Comparison of ENCODE assay signal across 30 mouse cellular contexts in the genomic region with DNA sequence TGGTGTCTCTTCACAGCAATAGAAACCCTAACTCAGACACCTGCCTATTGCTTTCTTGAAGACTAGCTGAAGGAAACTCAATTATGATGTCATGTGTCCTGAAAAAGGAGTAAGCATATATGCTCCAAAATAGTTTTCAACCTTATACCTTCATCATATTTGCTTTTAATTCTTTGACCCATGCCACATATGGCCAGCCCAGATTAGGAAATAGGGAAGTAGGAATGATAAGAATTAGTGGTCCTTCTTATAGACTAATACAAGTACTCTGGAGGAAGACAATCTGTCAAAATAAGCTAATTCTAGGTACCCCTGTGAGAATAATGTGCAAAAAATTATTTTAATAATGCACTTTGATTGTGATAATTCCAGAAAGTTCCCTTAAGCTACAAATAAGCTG.
"Had no signal": no experiment of that assay in that cellular context is flagged by ENCODE, and none has a peak within 500 bp of the region (broad histone marks: within the 10 kb centered on the region; RNA-seq: fewer than 3 reads in every experiment).

No protein-coding gene starts in this region.

- H3K4me3 ChIP-seq: left cerebral cortex, adult 2 months; limb, embryonic 10.5 days; limb, embryonic 12.5 days; limb, embryonic 13.5 days; limb, embryonic 15.5 days; liver, embryonic 12.5 days; liver, embryonic 13.5 days; liver, embryonic 15.5 days; lung, embryonic 15.5 days; megakaryocyte, embryonic 14.5 days; midbrain, embryonic 12.5 days; midbrain, embryonic 13.5 days; midbrain, embryonic 15.5 days; myocyte had no signal

- H3K9me3 ChIP-seq: limb, embryonic 10.5 days; limb, embryonic 12.5 days; limb, embryonic 13.5 days; limb, embryonic 15.5 days; liver, embryonic 12.5 days; liver, embryonic 13.5 days; liver, embryonic 15.5 days; lung, embryonic 15.5 days; megakaryocyte, embryonic 14.5 days; midbrain, embryonic 12.5 days; midbrain, embryonic 13.5 days; midbrain, embryonic 15.5 days had no signal

- H3K4me1 ChIP-seq: limb, embryonic 10.5 days; limb, embryonic 12.5 days; limb, embryonic 13.5 days; limb, embryonic 15.5 days; liver, embryonic 12.5 days; liver, embryonic 13.5 days; liver, embryonic 15.5 days; megakaryocyte, embryonic 14.5 days; midbrain, embryonic 12.5 days; midbrain, embryonic 13.5 days; midbrain, embryonic 15.5 days had no signal

- H3K36me3 ChIP-seq: limb, embryonic 10.5 days; limb, embryonic 12.5 days; limb, embryonic 13.5 days; limb, embryonic 15.5 days; liver, embryonic 12.5 days; liver, embryonic 13.5 days; liver, embryonic 15.5 days; lung, embryonic 15.5 days; midbrain, embryonic 12.5 days; midbrain, embryonic 13.5 days; midbrain, embryonic 15.5 days had no signal

- H3K9ac ChIP-seq: limb, embryonic 12.5 days; limb, embryonic 13.5 days; limb, embryonic 15.5 days; liver, embryonic 12.5 days; liver, embryonic 13.5 days; liver, embryonic 14.5 days; liver, embryonic 15.5 days; liver, postnatal 0 days; lung, embryonic 14.5 days; lung, embryonic 15.5 days; midbrain, embryonic 12.5 days; midbrain, embryonic 13.5 days; midbrain, embryonic 15.5 days had no signal

- H3K27ac ChIP-seq: left cerebral cortex, adult 2 months; limb, embryonic 10.5 days; limb, embryonic 12.5 days; limb, embryonic 13.5 days; limb, embryonic 15.5 days; liver, embryonic 12.5 days; liver, embryonic 13.5 days; liver, embryonic 14.5 days; liver, embryonic 15.5 days; lung, embryonic 15.5 days; macrophage; midbrain, embryonic 12.5 days; midbrain, embryonic 13.5 days; midbrain, embryonic 15.5 days had no signal

- H3K4me2 ChIP-seq: limb, embryonic 12.5 days; limb, embryonic 13.5 days; limb, embryonic 15.5 days; liver, embryonic 11.5 days; liver, embryonic 12.5 days; liver, embryonic 13.5 days; liver, embryonic 15.5 days; lung, embryonic 14.5 days; lung, embryonic 15.5 days; midbrain, embryonic 12.5 days; midbrain, embryonic 13.5 days; midbrain, embryonic 15.5 days had no signal

- H3K27me3 ChIP-seq: limb, embryonic 12.5 days; limb, embryonic 13.5 days; limb, embryonic 15.5 days; liver, embryonic 12.5 days; liver, embryonic 13.5 days; liver, embryonic 15.5 days; lung, embryonic 15.5 days; megakaryocyte, embryonic 14.5 days; midbrain, embryonic 12.5 days; midbrain, embryonic 13.5 days; midbrain, embryonic 15.5 days had no signal

- ATAC-seq: liver, embryonic 12.5 days; liver, postnatal 0 days; lung, postnatal 0 days; midbrain, embryonic 13.5 days; midbrain, embryonic 15.5 days; midbrain, embryonic 16.5 days had no signal

- DNase-seq: left cerebral cortex, postnatal 4 days; liver; liver, embryonic 13.5 days; liver, postnatal 0 days; lung, adult 18-20 months; lung, adult 2 months; lung, embryonic 14.5 days; lung, postnatal 10 days; lung, postnatal 14 days; lung, postnatal 36 days; lung, postnatal 4 days; midbrain, embryonic 14.5 days had no signal
